Mouse (Mus musculus): ENCODE data around the gene Gpa33.

- TF ChIP-seq CTCF (IDR thresholded peaks at IDR 0.05; ENCODE audit: low read depth) (no peak), EP300 (optimal IDR thresholded peaks at IDR 0.05) (no peak)
These were observed 3.7 kb upstream of the Gpa33 start for GRCm38 (mm10) chr1:166126290-166126689.
